ENCODE assay signal across 13 mouse cellular contexts in the genomic region with DNA sequence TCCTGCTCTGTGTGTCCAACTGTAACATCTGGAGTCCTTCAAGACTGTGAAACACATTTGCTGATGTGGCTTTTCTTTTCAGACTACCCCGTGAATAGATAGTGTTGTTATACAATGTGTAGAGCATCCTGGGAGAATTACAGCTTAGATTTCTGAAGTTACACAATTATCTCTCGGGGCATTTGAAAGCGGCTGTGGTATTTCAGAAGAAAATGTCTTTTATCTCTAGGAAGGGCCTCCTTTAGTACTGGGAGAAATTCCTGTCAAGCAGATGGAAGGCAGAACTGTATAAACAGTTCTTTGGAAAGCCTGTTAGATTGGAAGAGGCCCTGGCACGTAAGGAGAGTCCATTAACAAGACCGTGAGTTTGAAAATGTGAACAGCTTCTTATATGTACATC.
DNase-seq lines count a peak whose midpoint lies in the region; ATAC-seq and TF ChIP-seq lines count a peak whose summit lies in the region.
"Had no signal": no experiment of that assay in that cellular context is flagged by ENCODE, and none has a peak within 500 bp of the region (broad histone marks: within the 10 kb centered on the region; RNA-seq: fewer than 3 reads in every experiment).

No protein-coding gene starts in this region.

- peaks cover 30% of the 10 kb centered on the region for H3K4me1 ChIP-seq in heart, embryonic 12.5 days (replicated peaks)
- H3K4me1 ChIP-seq in hindbrain, embryonic 14.5 days (replicated peaks; ENCODE audit: control insufficient read depth, insufficient read depth, low read length): no peaks in the 10 kb centered on the region
- no peaks in the 10 kb centered on the region; the same call in 1 of the 2 replicates for H3K4me1 ChIP-seq in hindbrain, embryonic 11.5 days (replicated peaks; ENCODE audit: control insufficient read depth, insufficient read depth, low read length)

- no peak for TF ChIP-seq CTCF in layer of hippocampus, adult 2 months (conservative IDR thresholded peaks at IDR 0.05)

- H3K9me3 ChIP-seq in heart, embryonic 12.5 days (replicated peaks): no peaks in the 10 kb centered on the region
- H3K9me3 ChIP-seq in hindbrain, embryonic 14.5 days (ENCODE audit: control insufficient read depth, low read length): no peaks in the 10 kb centered on the region
- H3K9me3 ChIP-seq in hindbrain, embryonic 11.5 days (ENCODE audit: control insufficient read depth, low read length): no peaks in the 10 kb centered on the region
- H3K9me3 ChIP-seq: hindbrain, embryonic 12.5 days had no signal

- H3K36me3 ChIP-seq in heart, embryonic 12.5 days: no peaks in the 10 kb centered on the region
- no peaks in the 10 kb centered on the region for H3K36me3 ChIP-seq in hindbrain, embryonic 14.5 days (replicated peaks; ENCODE audit: control insufficient read depth, insufficient read depth)
- H3K36me3 ChIP-seq in hindbrain, embryonic 11.5 days (ENCODE audit: control insufficient read depth, insufficient read depth, low read length): no peaks in the 10 kb centered on the region
- H3K36me3 ChIP-seq: hindbrain, embryonic 12.5 days had no signal

- H3K9ac ChIP-seq in heart, embryonic 12.5 days: no peak overlapping the region
- no peak overlapping the region for H3K9ac ChIP-seq in hindbrain, embryonic 14.5 days
- no peak overlapping the region for H3K9ac ChIP-seq in hindbrain, embryonic 11.5 days (ENCODE audit: low read depth, low read length)
- H3K9ac ChIP-seq: hindbrain, embryonic 12.5 days had no signal

- no peak overlapping the region for H3K4me2 ChIP-seq in heart, embryonic 12.5 days
- no peak overlapping the region for H3K4me2 ChIP-seq in hindbrain, embryonic 14.5 days (replicated peaks)
- no peak overlapping the region for H3K4me2 ChIP-seq in hindbrain, embryonic 11.5 days (replicated peaks; ENCODE audit: low read depth, low read length)
- H3K4me2 ChIP-seq: hindbrain, embryonic 12.5 days had no signal

- H3K27me3 ChIP-seq in heart, embryonic 12.5 days (replicated peaks): no peaks in the 10 kb centered on the region
- no peaks in the 10 kb centered on the region for H3K27me3 ChIP-seq in hindbrain, embryonic 14.5 days (ENCODE audit: control insufficient read depth, insufficient read depth, low read length)
- no peaks in the 10 kb centered on the region for H3K27me3 ChIP-seq in hindbrain, embryonic 11.5 days (ENCODE audit: control insufficient read depth, insufficient read depth, low read length)
- H3K27me3 ChIP-seq: hindbrain, embryonic 12.5 days had no signal

- H3K27ac ChIP-seq in layer of hippocampus, adult 2 months: peak overlapping the region; percentile 60
- H3K27ac ChIP-seq in heart, embryonic 12.5 days (ENCODE audit: poor library complexity, severe bottlenecking): peak overlapping the region; percentile 77
- no peak overlapping the region for H3K27ac ChIP-seq in hindbrain, embryonic 14.5 days
- no peak overlapping the region for H3K27ac ChIP-seq in hindbrain, embryonic 11.5 days (ENCODE audit: low read depth, low read length)
- H3K27ac ChIP-seq: hindbrain, embryonic 12.5 days had no signal

- ATAC-seq in heart, embryonic 12.5 days (ENCODE audit: insufficient number of reproducible peaks, low FRiP score): peak; percentile 76
- ATAC-seq in hindbrain, embryonic 14.5 days (ENCODE audit: low FRiP score): no peak
- no peak for ATAC-seq in hindbrain, embryonic 11.5 days (ENCODE audit: low FRiP score)
- ATAC-seq: activated CD4-positive, CD25-positive, alpha-beta regulatory T cell, adult 4 months had no signal

- WGBS in heart, embryonic 12.5 days: 8% methylated on average over 5 of the region's 5 CpGs
- 73% methylated on average over 5 of the region's 5 CpGs for WGBS in hindbrain, embryonic 14.5 days
- 66% methylated on average over 5 of the region's 5 CpGs for WGBS in hindbrain, embryonic 11.5 days

- DNase-seq in embryo, embryonic 11 days: peak; percentile 7
- no peak for DNase-seq in embryo, embryonic 10 days (ENCODE audit: low spot score)
- no peak for DNase-seq in layer of hippocampus, adult 2 months (ENCODE audit: low spot score in 2 of 2)
- DNase-seq in layer of hippocampus, postnatal 14 days (ENCODE audit: low spot score in 2 of 2): no peak
- DNase-seq in lung, postnatal 25 days (ENCODE audit: low spot score): peak; percentile 15
- DNase-seq in hindbrain, embryonic 14.5 days (ENCODE audit: low spot score): no peak
- DNase-seq in hindbrain, embryonic 11.5 days (ENCODE audit: low spot score): no peak
- DNase-seq: cerebellum, adult 2 months; kidney, postnatal 25 days; spleen, adult 18-20 months had no signal

- no peak overlapping the region for H3K4me3 ChIP-seq in layer of hippocampus, adult 2 months
- H3K4me3 ChIP-seq in heart, embryonic 12.5 days: no peak overlapping the region
- no peak overlapping the region for H3K4me3 ChIP-seq in hindbrain, embryonic 14.5 days (replicated peaks; ENCODE audit: low read length)
- no peak overlapping the region for H3K4me3 ChIP-seq in hindbrain, embryonic 11.5 days (ENCODE audit: low read depth, low read length)
- H3K4me3 ChIP-seq: hindbrain, embryonic 12.5 days had no signal

Comparison
In these comparisons a context has a peak if more than half of its experiments do, and no peak if none do; other contexts are left out.
1. DNase-seq: peak in embryo, embryonic 11 days (single experiment) and lung, postnatal 25 days (single experiment); none in embryo, embryonic 10 days (single experiment), layer of hippocampus, adult 2 months (0 of 2), layer of hippocampus, postnatal 14 days (0 of 2), hindbrain, embryonic 14.5 days (single experiment) and hindbrain, embryonic 11.5 days (single experiment).
2. H3K27ac ChIP-seq: peak in layer of hippocampus, adult 2 months (single experiment) and heart, embryonic 12.5 days (single experiment); none in hindbrain, embryonic 14.5 days (single experiment) and hindbrain, embryonic 11.5 days (single experiment).